Comparison of ENCODE assay signal across 19 mouse cellular contexts in the genomic region with DNA sequence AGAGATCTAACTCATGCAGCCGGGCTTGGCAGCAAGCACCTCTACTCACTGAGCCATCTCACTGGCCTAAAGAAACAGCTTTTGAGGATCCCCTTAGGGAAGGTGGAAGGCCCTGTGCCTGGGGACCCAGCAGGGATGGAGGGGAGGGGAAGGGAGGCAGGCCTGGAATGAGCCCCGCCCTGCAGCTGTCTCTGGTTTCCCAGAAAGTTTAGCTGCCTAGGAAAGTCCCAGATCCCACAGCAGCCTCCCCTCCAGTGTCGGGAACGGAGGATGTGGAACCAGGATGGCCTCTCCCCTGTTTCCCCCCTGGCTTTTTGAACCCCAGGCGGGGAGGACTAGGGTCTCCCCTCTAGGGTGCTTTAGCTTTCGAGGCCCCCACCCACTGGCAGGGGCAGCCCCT. TPM values are rescaled to one million over a fixed set of nuclear protein-coding genes. Genes with fewer than 3 reads are reported as not detected.
DNase-seq lines count a peak whose midpoint lies in the region; ATAC-seq and TF ChIP-seq lines count a peak whose summit lies in the region.
"Had no signal": no experiment of that assay in that cellular context is flagged by ENCODE, and none has a peak within 500 bp of the region (broad histone marks: within the 10 kb centered on the region; RNA-seq: fewer than 3 reads in every experiment).

No protein-coding gene starts in this region.

- H3K4me3 ChIP-seq in spleen, adult 2 months (ENCODE audit: extremely low read depth, insufficient read depth, insufficient read length): no peak overlapping the region
- H3K4me3 ChIP-seq in hindbrain, embryonic 14.5 days (replicated peaks; ENCODE audit: low read length): no peak overlapping the region
- H3K4me3 ChIP-seq: hindbrain, embryonic 12.5 days; left cerebral cortex, adult 2 months; limb, embryonic 15.5 days; megakaryocyte, embryonic 14.5 days had no signal

- H3K9me3 ChIP-seq in hindbrain, embryonic 14.5 days (ENCODE audit: control insufficient read depth, low read length): no peaks in the 10 kb centered on the region
- H3K9me3 ChIP-seq: hindbrain, embryonic 12.5 days; limb, embryonic 15.5 days had no signal

- H3K4me2 ChIP-seq in hindbrain, embryonic 14.5 days (replicated peaks): no peak overlapping the region
- H3K4me2 ChIP-seq: hindbrain, embryonic 12.5 days; limb, embryonic 15.5 days had no signal

- DNase-seq in heart, adult 11 months: peak; percentile 95
- no peak for DNase-seq in heart, postnatal 25 days (ENCODE audit: low spot score)
- no peak for DNase-seq in spleen, adult 2 months (ENCODE audit: low read depth in 1 of 2, low spot score in 2 of 2)
- no peak for DNase-seq in spleen, postnatal 4 days (ENCODE audit: low spot score in 2 of 2)
- DNase-seq in gastrocnemius, postnatal 14 days: peak; percentile 70
- DNase-seq in thymus, postnatal 25 days: no peak
- DNase-seq in hindbrain, embryonic 14.5 days (ENCODE audit: low spot score): no peak
- DNase-seq: adrenal gland, adult 2 months; cerebellum, postnatal 14 days; forebrain, postnatal 0 days; kidney, postnatal 14 days; lung, adult 2 months; thymus, adult 18-20 months had no signal

- no peak for TF ChIP-seq POLR2A in spleen, adult 2 months (IDR thresholded peaks at IDR 0.05; ENCODE audit: low read depth, low read length)

- no peaks in the 10 kb centered on the region for H3K36me3 ChIP-seq in spleen, adult 2 months (ENCODE audit: control insufficient read depth, insufficient read depth, low read length)
- H3K36me3 ChIP-seq in hindbrain, embryonic 14.5 days (replicated peaks; ENCODE audit: control insufficient read depth, insufficient read depth): no peaks in the 10 kb centered on the region
- H3K36me3 ChIP-seq: hindbrain, embryonic 12.5 days; limb, embryonic 15.5 days had no signal

- 83% methylated on average over 6 of the region's 6 CpGs for WGBS in spleen, adult 2 months
- 49% methylated on average over 6 of the region's 6 CpGs for WGBS in hindbrain, embryonic 14.5 days

- ATAC-seq in hindbrain, embryonic 14.5 days (ENCODE audit: low FRiP score): no peak
- no peak for ATAC-seq in granulocyte monocyte progenitor cell, adult 5-6 weeks (replicated peaks; ENCODE audit: poor library complexity, severe bottlenecking)
- ATAC-seq: forebrain, postnatal 0 days had no signal

- H3K27ac ChIP-seq in spleen, adult 2 months (ENCODE audit: insufficient read depth, low read length): peak overlapping the region; percentile 26; the same call in 1 of the 2 replicates
- no peak overlapping the region for H3K27ac ChIP-seq in hindbrain, embryonic 14.5 days
- H3K27ac ChIP-seq: hindbrain, embryonic 12.5 days; left cerebral cortex, adult 2 months; limb, embryonic 15.5 days had no signal

- H3K9ac ChIP-seq in hindbrain, embryonic 14.5 days: no peak overlapping the region
- H3K9ac ChIP-seq: forebrain, postnatal 0 days; hindbrain, embryonic 12.5 days; limb, embryonic 15.5 days had no signal

- H3K27me3 ChIP-seq in spleen, adult 2 months (ENCODE audit: control insufficient read depth, insufficient read depth, low read length): no peaks in the 10 kb centered on the region
- peaks cover 29% of the 10 kb centered on the region for H3K27me3 ChIP-seq in hindbrain, embryonic 14.5 days (ENCODE audit: control insufficient read depth, insufficient read depth, low read length)
- H3K27me3 ChIP-seq: megakaryocyte, embryonic 14.5 days had no signal

- intact Hi-C loops in heart, postnatal 25 days (cut with DNase I): no loop called here
- intact Hi-C loops in gastrocnemius, postnatal 14 days (cut with DNase I; ENCODE audit: low total_unique reads): no loop called here

- TF ChIP-seq CTCF in spleen, adult 2 months (IDR thresholded peaks at IDR 0.05; ENCODE audit: extremely low read depth, insufficient read depth, insufficient read length, insufficient replicate concordance): no peak

- peaks cover 31% of the 10 kb centered on the region for H3K4me1 ChIP-seq in spleen, adult 2 months (ENCODE audit: control insufficient read depth, insufficient read depth, insufficient read length)
- peaks cover 6% of the 10 kb centered on the region; the same call in 1 of the 2 replicates for H3K4me1 ChIP-seq in hindbrain, embryonic 14.5 days (replicated peaks; ENCODE audit: control insufficient read depth, insufficient read depth, low read length)

RNA-seq across cellular contexts. Expression of a gene that starts 4.2 kb away (rescaled TPM):
- total RNA-seq in heart, postnatal 25 days (2021): 1 to 10 TPM; 3.0 to 3.9 TPM
- 102 and 149 TPM in 2 replicates for polyA plus RNA-seq in spleen, adult 2 months (2012; rRNA removed)
- total RNA-seq in gastrocnemius, postnatal 14 days (2021): 1 to 10 TPM; 3.2 to 4.1 TPM
- polyA plus RNA-seq in hindbrain, embryonic 14.5 days (2014; fragmentation: Nextera tagmentation; extraction: Ambion mirVana): 0.58 and 0.97 TPM in 2 replicates
- total RNA-seq in granulocyte monocyte progenitor cell, adult 5-6 weeks (2014; fragmentation: Nextera tagmentation): 7.5 and 8.5 TPM in 2 replicates
- total RNA-seq in granulocyte monocyte progenitor cell, adult 5-6 weeks (2017): 0.57 and 1.0 TPM in 2 replicates

RNA-seq across cellular contexts. Expression of a gene that starts 25.0 kb away (rescaled TPM):
- not detected for total RNA-seq in heart, postnatal 25 days (2021)
- polyA plus RNA-seq in spleen, adult 2 months (2012; rRNA removed): 0.45 TPM in 1 of 2 replicates, not detected in the other
- not detected for total RNA-seq in gastrocnemius, postnatal 14 days (2021)
- polyA plus RNA-seq in hindbrain, embryonic 14.5 days (2014; fragmentation: Nextera tagmentation; extraction: Ambion mirVana): 13.0 and 13.9 TPM in 2 replicates
- not detected in 2 replicates for total RNA-seq in granulocyte monocyte progenitor cell, adult 5-6 weeks (2014; fragmentation: Nextera tagmentation)
- not detected in 2 replicates for total RNA-seq in granulocyte monocyte progenitor cell, adult 5-6 weeks (2017)
- polyA plus RNA-seq: C2C12; limb, embryonic 15.5 days had no signal

RNA-seq across cellular contexts. Expression of a gene that starts 30.1 kb away (rescaled TPM):
- total RNA-seq in heart, postnatal 25 days (2021): under 1 TPM in 1 of 2 experiments, not detected in 1; 0.73 TPM
- 1.4 TPM in 2 replicates for polyA plus RNA-seq in spleen, adult 2 months (2012; rRNA removed)
- total RNA-seq in gastrocnemius, postnatal 14 days (2021): not detected
- not detected in 2 replicates for polyA plus RNA-seq in hindbrain, embryonic 14.5 days (2014; fragmentation: Nextera tagmentation; extraction: Ambion mirVana)
- not detected in 2 replicates for total RNA-seq in granulocyte monocyte progenitor cell, adult 5-6 weeks (2014; fragmentation: Nextera tagmentation)
- not detected in 2 replicates for total RNA-seq in granulocyte monocyte progenitor cell, adult 5-6 weeks (2017)
- total RNA-seq: adrenal gland, adult 2 months; left cerebral cortex, adult 2 months had no signal
- polyA plus RNA-seq: adrenal gland, adult 2 months; C2C12 had no signal

RNA-seq across cellular contexts. Expression of a gene that starts 34.3 kb away (rescaled TPM):
- under 1 TPM in 1 of 2 experiments, not detected in 1; 0.42 TPM for total RNA-seq in heart, postnatal 25 days (2021)
- 17.0 and 21.7 TPM in 2 replicates for polyA plus RNA-seq in spleen, adult 2 months (2012; rRNA removed)
- under 1 TPM in 1 of 2 experiments, not detected in 1; 0.12 TPM for total RNA-seq in gastrocnemius, postnatal 14 days (2021)
- polyA plus RNA-seq in hindbrain, embryonic 14.5 days (2014; fragmentation: Nextera tagmentation; extraction: Ambion mirVana): 0.17 and 0.20 TPM in 2 replicates
- total RNA-seq in granulocyte monocyte progenitor cell, adult 5-6 weeks (2014; fragmentation: Nextera tagmentation): not detected in 2 replicates
- total RNA-seq in granulocyte monocyte progenitor cell, adult 5-6 weeks (2017): 0.56 TPM in 1 of 2 replicates, not detected in the other
- total RNA-seq: adrenal gland, adult 2 months; forebrain, postnatal 0 days; left cerebral cortex, adult 2 months had no signal
- polyA plus RNA-seq: C2C12; hindbrain, embryonic 12.5 days; limb, embryonic 15.5 days had no signal

RNA-seq across cellular contexts. Expression of a gene that starts 55.9 kb away (rescaled TPM):
- total RNA-seq in heart, postnatal 25 days (2021): 100 to 1,000 TPM; 220 to 229 TPM
- 30.1 and 39.8 TPM in 2 replicates for polyA plus RNA-seq in spleen, adult 2 months (2012; rRNA removed)
- 10 to 100 TPM; 48.5 to 51.9 TPM for total RNA-seq in gastrocnemius, postnatal 14 days (2021)
- 17.5 and 18.8 TPM in 2 replicates for polyA plus RNA-seq in hindbrain, embryonic 14.5 days (2014; fragmentation: Nextera tagmentation; extraction: Ambion mirVana)
- not detected in 2 replicates for total RNA-seq in granulocyte monocyte progenitor cell, adult 5-6 weeks (2014; fragmentation: Nextera tagmentation)
- total RNA-seq in granulocyte monocyte progenitor cell, adult 5-6 weeks (2017): not detected in 2 replicates

Comparison
In these comparisons a context has a peak if more than half of its experiments do, and no peak if none do; other contexts are left out.
1. DNase-seq: peak in heart, adult 11 months (single experiment) and gastrocnemius, postnatal 14 days (single experiment); none in heart, postnatal 25 days (single experiment), spleen, adult 2 months (0 of 2), spleen, postnatal 4 days (0 of 2), thymus, postnatal 25 days (single experiment) and hindbrain, embryonic 14.5 days (single experiment).